Comparison of ENCODE assay signal across 23 mouse cellular contexts in genomic region chr6:34091537-34091936, GRCm38 (mm10).
"Had no signal": no experiment of that assay in that cellular context is flagged by ENCODE, and none has a peak within 500 bp of the region (broad histone marks: within the 10 kb centered on the region; RNA-seq: fewer than 3 reads in every experiment).

No protein-coding gene starts in this region.

- DNase-seq: forebrain, postnatal 0 days; gastrocnemius, postnatal 14 days; gastrocnemius, postnatal 36 days; heart, adult 18-20 months; heart, postnatal 14 days; heart, postnatal 36 days; kidney, adult 8-10 months; kidney, postnatal 36 days; layer of hippocampus, adult 9-11 months; layer of hippocampus, postnatal 36 days; left cerebral cortex, postnatal 4 days; lung, adult 18-20 months had no signal

- H3K4me1 ChIP-seq: heart, embryonic 13.5 days; heart, embryonic 15.5 days; hindbrain, embryonic 15.5 days; limb, embryonic 13.5 days; limb, embryonic 15.5 days; liver, embryonic 12.5 days had no signal

- H3K36me3 ChIP-seq: heart, embryonic 13.5 days; heart, embryonic 15.5 days; hindbrain, embryonic 13.5 days; hindbrain, embryonic 15.5 days; limb, embryonic 13.5 days; limb, embryonic 15.5 days; liver, embryonic 12.5 days had no signal

- ATAC-seq: forebrain, postnatal 0 days; hindbrain, postnatal 0 days; intestine, embryonic 16.5 days; liver, embryonic 12.5 days had no signal

- H3K27ac ChIP-seq: heart, embryonic 13.5 days; heart, embryonic 15.5 days; hindbrain, embryonic 13.5 days; hindbrain, embryonic 15.5 days; hindbrain, postnatal 0 days; limb, embryonic 13.5 days; limb, embryonic 15.5 days; liver, embryonic 12.5 days; liver, embryonic 14.5 days had no signal

- H3K9me3 ChIP-seq: heart, embryonic 13.5 days; heart, embryonic 15.5 days; hindbrain, embryonic 13.5 days; hindbrain, embryonic 15.5 days; limb, embryonic 13.5 days; limb, embryonic 15.5 days; liver, embryonic 12.5 days had no signal

- H3K9ac ChIP-seq: forebrain, postnatal 0 days; heart, embryonic 13.5 days; heart, embryonic 15.5 days; hindbrain, embryonic 13.5 days; hindbrain, embryonic 15.5 days; limb, embryonic 13.5 days; limb, embryonic 15.5 days; liver, embryonic 12.5 days; liver, embryonic 14.5 days had no signal

- H3K4me3 ChIP-seq: heart, embryonic 13.5 days; heart, embryonic 15.5 days; hindbrain, embryonic 13.5 days; hindbrain, embryonic 15.5 days; limb, embryonic 13.5 days; limb, embryonic 15.5 days; liver, embryonic 12.5 days had no signal

- H3K27me3 ChIP-seq: heart, embryonic 13.5 days; heart, embryonic 15.5 days; hindbrain, embryonic 13.5 days; hindbrain, embryonic 15.5 days; limb, embryonic 15.5 days; liver, embryonic 12.5 days had no signal

- H3K4me2 ChIP-seq: heart, embryonic 11.5 days; heart, embryonic 13.5 days; heart, embryonic 15.5 days; hindbrain, embryonic 13.5 days; hindbrain, embryonic 15.5 days; limb, embryonic 13.5 days; limb, embryonic 15.5 days; liver, embryonic 12.5 days had no signal
